Mouse (Mus musculus) C2C12 (cell line): ENCODE measurements around the gene Sh3bp4. TPM values are rescaled to one million over a fixed set of nuclear protein-coding genes. Genes with fewer than 3 reads are reported as not detected.

Experiments used
- H3K27me3 ChIP-seq: one replicate; pipeline ENCODE4 v1.6.1; 2011; ENCODE audit not compliant: control insufficient read depth, insufficient read depth, insufficient read length
- H3K36me3 ChIP-seq: one replicate; pipeline ENCODE4 v1.6.1; 2011; ENCODE audit not compliant: control insufficient read depth, insufficient read depth
- H3K4me3 ChIP-seq: one replicate; pipeline ENCODE4 v1.5.1; 2011; ENCODE audit warnings: mild to moderate bottlenecking, control low read depth; ENCODE audit not compliant: poor library complexity, insufficient read depth, severe bottlenecking
- H3K79me2 ChIP-seq: one replicate; pipeline ENCODE4 v1.6.1; 2011; ENCODE audit not compliant: control insufficient read depth, insufficient read depth
- H3K79me3 ChIP-seq: one replicate; pipeline ENCODE4 v1.6.1; 2011; ENCODE audit warnings: low read depth, control low read depth
- H3ac ChIP-seq: one replicate; pipeline ENCODE3; 2011; ENCODE audit warnings: low read depth; ENCODE audit not compliant: control insufficient read depth, insufficient read length
- CEBPB ChIP-seq: IDR thresholded peaks from one replicate; pipeline ENCODE4 v1.6.1; 2011; ENCODE audit warnings: low read depth, mild to moderate bottlenecking, control low read depth, moderate library complexity
- CTCF ChIP-seq: IDR thresholded peaks from one replicate; pipeline ENCODE4 v1.5.1; 2011; ENCODE audit not compliant: control insufficient read depth, insufficient read depth, insufficient read length
- FOSL1 ChIP-seq: IDR thresholded peaks from one replicate; pipeline ENCODE4 v1.8.0; 2011; ENCODE audit warnings: mild to moderate bottlenecking, low read length; ENCODE audit not compliant: poor library complexity, insufficient read depth, severe bottlenecking
- MAX ChIP-seq: IDR thresholded peaks from one replicate; pipeline ENCODE4 v1.6.1; 2011; ENCODE audit warnings: mild to moderate bottlenecking, control low read depth
- MYOD1 ChIP-seq: IDR thresholded peaks from one replicate; pipeline ENCODE4 v1.6.1; 2011; ENCODE audit warnings: low read depth; ENCODE audit not compliant: control insufficient read depth, insufficient read length
- MYOG ChIP-seq: IDR thresholded peaks from one replicate; pipeline ENCODE4 v1.6.1; 2011; ENCODE audit not compliant: control insufficient read depth, insufficient read length; ENCODE audit errors: extremely low read depth
- USF1 ChIP-seq: IDR thresholded peaks from one replicate; pipeline ENCODE4 v1.6.1; 2011; ENCODE audit warnings: low read depth, mild to moderate bottlenecking, control low read depth, moderate library complexity
- polyA plus RNA-seq: library from polyadenylated mRNA; unstranded; fragments of >200 nt; fragmentation: generic; extraction: Trizol; gene quantifications from one replicate; pipeline ENCODE4 v1.2.1, GENCODE M21; 2012; ENCODE audit warnings: missing spikeins

Sh3bp4 gene
- polyA plus RNA-seq, 1 experiment = 24.0 TPM

DNA sequence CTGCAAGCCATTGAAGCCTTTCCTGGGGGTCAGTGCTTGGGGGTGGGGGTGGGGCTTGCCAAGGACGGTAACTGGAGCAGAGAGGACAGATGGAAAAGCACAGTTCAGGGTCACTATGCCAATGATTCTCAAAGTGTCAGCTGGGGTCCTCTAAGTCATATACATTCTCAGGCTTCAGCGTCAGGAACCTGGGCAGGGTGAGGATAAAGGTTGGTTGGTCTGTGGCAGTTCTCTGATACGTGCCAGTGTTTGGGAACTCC is 32.7 kb downstream of the Sh3bp4 start:
- peaks cover 49% of the 10 kb centered on the region for H3K79me3 ChIP-seq
- peaks cover 60% of the 10 kb centered on the region for H3K79me2 ChIP-seq
- no peak overlapping the region for H3K4me3 ChIP-seq
- H3K27me3 ChIP-seq = no peaks in the 10 kb centered on the region
- H3ac ChIP-seq = no peak overlapping the region
- TF ChIP-seq MAX (no peak), USF1 (no peak), MYOG (no peak), MYOD1 (no peak), CTCF (no peak), FOSL1 (no peak), CEBPB (no peak)
- peaks cover 14% of the 10 kb centered on the region for H3K36me3 ChIP-seq

DNA sequence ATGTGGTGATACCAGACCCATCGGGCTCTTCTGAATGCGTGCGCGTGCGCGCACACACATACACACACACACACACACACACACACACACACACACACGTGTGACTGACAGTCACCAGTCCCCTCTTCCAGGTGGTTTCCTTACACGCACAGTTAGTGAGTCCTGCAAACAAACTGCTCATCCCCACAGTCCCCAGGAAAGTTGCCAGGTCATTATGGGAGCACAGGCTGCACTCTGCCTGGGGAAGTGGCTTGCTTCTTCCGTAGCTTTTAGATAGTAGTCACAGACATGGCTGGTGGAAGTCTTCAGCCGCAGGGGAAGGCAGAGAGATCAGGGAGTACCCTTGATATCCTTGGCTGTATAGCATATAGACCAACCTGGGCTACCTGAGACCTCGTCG is 33.3 kb downstream of the Sh3bp4 start:
- Histone ChIP-seq H3K4me3 (no peak overlapping the region), H3K79me3 (peaks cover 49% of the 10 kb centered on the region), H3K79me2 (peaks cover 60% of the 10 kb centered on the region), H3K27me3 (no peaks in the 10 kb centered on the region), H3K36me3 (peaks cover 14% of the 10 kb centered on the region), H3ac (no peak overlapping the region)
- TF ChIP-seq USF1 = no peak
- TF ChIP-seq CEBPB = no peak
- no peak for TF ChIP-seq MYOG
- no peak for TF ChIP-seq FOSL1
- TF ChIP-seq MAX = no peak
- TF ChIP-seq CTCF = no peak
- no peak for TF ChIP-seq MYOD1

DNA sequence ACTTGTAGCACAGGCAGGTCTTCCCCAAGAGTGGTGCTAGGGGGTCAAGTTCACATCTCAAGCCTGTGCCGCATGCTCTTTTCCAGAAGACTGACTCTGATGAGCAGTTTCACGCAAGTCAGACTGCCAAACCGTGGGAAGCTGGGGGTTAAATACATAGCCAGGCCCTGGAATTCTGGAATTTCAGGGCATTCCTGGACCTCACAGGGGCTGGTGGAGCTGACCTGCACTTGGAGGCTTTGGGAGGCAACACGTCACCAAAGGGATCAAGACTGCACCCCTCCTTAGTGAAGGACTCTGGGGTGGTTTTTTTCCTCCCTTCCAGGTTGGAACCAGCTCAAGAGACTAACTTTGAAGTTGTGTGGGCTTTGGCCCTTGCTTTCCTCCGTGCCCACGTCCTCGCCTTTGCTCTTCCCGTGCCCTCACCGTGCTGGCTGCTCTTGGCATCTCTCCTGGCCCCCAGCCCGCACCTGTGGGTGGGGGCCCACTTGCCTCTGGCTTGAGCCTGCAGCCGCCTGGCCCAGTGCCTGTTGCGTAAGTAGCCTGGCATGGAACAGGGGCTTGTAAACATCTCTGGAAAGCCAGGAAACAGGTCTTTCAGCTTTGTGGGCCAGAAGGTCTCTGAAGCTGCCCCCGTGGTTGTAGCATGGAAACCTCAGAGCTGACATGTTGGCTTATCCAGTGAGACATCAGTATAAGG is 34.0 kb downstream of the Sh3bp4 start:
- H3K4me3 ChIP-seq = no peak overlapping the region
- H3K36me3 ChIP-seq = peaks cover 14% of the 10 kb centered on the region
- H3K79me2 ChIP-seq = peaks cover 66% of the 10 kb centered on the region
- TF ChIP-seq MYOG (no peak), MYOD1 (no peak), USF1 (no peak)
- no peak overlapping the region for H3ac ChIP-seq
- H3K79me3 ChIP-seq = peaks cover 49% of the 10 kb centered on the region
- no peaks in the 10 kb centered on the region for H3K27me3 ChIP-seq

DNA sequence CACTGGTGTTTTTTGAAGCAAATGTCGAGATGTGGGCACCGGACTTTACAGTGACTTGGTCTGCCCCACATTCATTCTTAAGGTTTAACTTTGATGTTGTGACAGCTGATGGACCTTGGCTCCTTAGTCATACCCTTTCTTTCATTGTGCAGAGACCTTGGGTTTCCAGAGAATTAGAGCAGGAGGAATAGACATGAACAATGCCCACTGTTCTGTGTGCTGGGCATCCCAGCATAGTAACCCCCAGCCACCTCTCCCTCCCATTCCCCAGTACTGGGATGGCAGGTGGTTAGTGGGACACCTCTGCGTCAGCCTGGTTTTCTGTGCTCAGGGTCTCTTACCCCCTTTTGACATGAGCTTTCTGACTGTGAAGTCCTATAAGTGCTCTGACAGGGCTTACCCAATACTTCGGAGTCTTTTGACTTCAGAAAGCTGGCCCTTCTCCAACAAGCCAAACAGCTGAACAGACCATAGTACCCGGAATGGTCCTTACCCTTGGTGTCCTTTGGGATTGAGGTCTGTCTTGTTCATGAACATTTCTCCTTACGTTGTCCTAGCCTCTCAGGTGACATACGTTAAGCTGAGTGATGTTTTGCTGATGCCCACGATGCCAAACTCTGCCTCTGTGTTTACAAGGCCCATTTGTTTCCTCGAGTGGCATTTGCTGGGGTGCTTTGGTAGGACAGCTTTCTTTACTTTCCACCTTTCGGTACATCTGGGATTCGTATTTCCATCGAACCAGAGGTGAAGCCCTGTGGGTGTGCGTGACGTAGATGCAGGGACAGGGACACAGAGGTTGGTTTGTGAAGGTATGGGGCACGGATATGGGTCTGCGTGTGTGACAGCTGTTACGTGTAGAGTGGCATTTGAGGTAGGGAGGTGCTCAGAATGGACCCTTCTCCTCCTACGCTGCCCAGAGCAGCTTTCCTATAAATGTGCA is 35.9 kb downstream of the Sh3bp4 start:
- H3K79me2 ChIP-seq = peaks cover 85% of the 10 kb centered on the region
- TF ChIP-seq USF1 (no peak), FOSL1 (no peak), MYOD1 (no peak), CTCF (no peak), MYOG (no peak), MAX (no peak), CEBPB (no peak)
- peaks cover 64% of the 10 kb centered on the region for H3K79me3 ChIP-seq
- H3K4me3 ChIP-seq = no peak overlapping the region
- H3K36me3 ChIP-seq = peaks cover 24% of the 10 kb centered on the region
- no peak overlapping the region for H3ac ChIP-seq
- H3K27me3 ChIP-seq = no peaks in the 10 kb centered on the region

DNA sequence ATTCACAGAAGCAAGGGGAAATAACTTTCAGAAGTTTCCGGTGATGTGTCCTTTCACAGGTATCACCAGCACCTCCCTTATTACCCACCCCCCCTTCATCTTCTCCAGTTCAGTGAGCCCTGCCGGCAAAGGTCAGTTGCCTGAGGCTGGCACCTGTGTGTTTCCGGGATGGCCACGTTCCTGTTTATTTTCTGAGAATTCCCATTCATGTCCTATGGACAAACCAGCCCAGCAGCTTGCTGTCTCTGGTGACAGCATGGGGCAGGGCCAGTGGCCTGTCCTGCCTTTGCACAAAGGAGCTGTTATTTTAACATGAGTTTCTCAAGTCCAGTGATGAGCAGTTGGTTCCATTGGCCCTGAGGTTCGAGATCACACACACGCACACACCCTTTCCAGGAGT is 37.3 kb downstream of the Sh3bp4 start:
- no peak for TF ChIP-seq MYOD1
- peaks cover 33% of the 10 kb centered on the region for H3K36me3 ChIP-seq

DNA sequence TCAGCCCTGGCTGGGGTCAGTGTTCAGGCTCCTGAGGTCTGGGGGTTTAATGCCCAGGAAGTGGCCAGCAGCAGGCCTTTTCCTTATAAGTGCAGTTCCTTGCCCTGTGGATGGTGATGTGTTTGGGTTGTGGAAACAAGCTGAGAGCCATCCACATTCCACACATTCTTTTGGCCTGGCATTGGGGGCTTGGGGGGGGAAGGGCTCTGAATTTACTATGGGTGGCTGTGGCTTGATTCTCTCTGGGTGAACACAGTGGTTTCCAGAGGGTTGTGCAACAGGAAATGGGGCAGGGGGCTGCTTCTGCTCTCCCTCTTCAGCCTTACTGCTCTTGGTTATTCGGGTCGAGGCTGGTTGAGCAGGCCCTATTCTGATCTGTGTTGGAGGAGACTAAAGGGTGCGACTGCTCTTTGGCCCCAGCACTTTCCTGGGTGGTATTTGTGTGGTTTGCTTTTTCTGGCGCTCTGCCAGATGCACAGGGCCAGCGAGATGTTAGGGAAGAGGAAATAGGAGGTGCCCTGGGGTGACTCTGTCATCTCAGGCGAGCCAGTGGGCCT is 38.2 kb downstream of the Sh3bp4 start:
- H3K4me3 ChIP-seq = no peak overlapping the region
- TF ChIP-seq MYOG (no peak), FOSL1 (no peak), USF1 (no peak), CTCF (no peak), MYOD1 (no peak), CEBPB (peak; percentile 89)

More for the DNA sequence above, 37.3 kb downstream of the Sh3bp4 start:
- no peaks in the 10 kb centered on the region for H3K27me3 ChIP-seq
- H3K79me3 ChIP-seq = peaks cover 69% of the 10 kb centered on the region
- peaks cover 92% of the 10 kb centered on the region for H3K79me2 ChIP-seq
- no peak overlapping the region for H3K4me3 ChIP-seq
- H3ac ChIP-seq = no peak overlapping the region

More for the DNA sequence above, 38.2 kb downstream of the Sh3bp4 start:
- Histone ChIP-seq H3ac (no peak overlapping the region), H3K36me3 (peaks cover 34% of the 10 kb centered on the region), H3K79me3 (peaks cover 66% of the 10 kb centered on the region), H3K79me2 (peaks cover 92% of the 10 kb centered on the region), H3K27me3 (no peaks in the 10 kb centered on the region)
